Mouse (Mus musculus) adrenal gland (tissue): ENCODE measurements around the gene Ppargc1a.

Experiments used
- intact Hi-C: fragments of 180-260 bp; cut with DNase I; formaldehyde crosslinking; loops from one replicate; pipeline ENCODE4 v1.15.1; 2025

Ppargc1a gene

DNA sequence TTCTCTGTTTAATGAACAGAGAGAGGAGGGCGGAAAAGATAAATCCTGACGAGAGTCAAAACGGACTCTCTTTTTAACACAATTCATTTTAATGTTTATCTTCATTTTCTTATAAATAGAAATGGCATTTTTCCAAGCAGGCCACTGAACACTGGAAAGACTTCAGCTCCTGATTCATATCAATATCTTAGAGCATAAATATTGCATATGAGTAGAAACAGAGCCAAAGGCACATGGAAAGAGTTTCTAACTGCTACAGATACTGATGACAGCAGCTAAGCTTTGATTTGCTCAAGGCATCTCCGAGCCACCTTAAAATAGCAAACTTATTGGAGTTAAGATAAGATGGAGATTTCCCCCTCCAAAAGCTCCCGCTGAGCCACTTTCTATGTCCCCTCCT is 14.3 kb downstream of the Ppargc1a start:
- intact Hi-C loops = loop anchor here (5.0 kb wide), 1 partner anchor 39 kb away; no protein-coding TSS in a partner anchor

DNA sequence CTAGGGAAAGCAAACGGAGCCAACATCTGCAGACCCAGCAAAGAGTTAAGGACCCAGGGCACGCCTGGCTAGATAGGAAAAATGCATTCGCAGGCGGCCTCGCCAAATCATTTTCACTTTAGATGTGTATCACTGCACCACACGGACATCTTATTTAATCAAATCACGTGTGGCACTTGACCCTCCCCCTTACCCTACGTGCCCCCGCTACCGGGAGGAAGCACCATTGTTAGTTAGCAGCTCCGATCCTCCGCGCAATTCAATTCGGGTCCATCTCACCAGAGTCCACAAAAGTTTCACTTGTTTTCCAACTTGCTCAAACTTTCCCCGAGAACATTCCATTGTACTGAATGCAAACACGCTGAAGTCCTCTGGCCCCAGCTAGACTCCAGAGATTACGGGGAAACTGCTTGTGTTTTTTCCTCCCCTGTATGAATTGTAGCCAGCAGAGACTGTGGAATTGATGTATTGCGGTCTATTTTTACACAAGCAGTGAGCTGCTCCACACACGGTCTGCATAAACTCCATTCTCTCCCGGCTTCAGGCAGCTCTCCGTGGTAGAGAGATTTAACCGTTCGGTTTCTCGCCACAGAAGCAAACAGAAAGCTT is 14.9 kb downstream of the Ppargc1a start:
- intact Hi-C loops = loop anchor here (5.0 kb wide), 1 partner anchor 40 kb away; no protein-coding TSS in a partner anchor

DNA sequence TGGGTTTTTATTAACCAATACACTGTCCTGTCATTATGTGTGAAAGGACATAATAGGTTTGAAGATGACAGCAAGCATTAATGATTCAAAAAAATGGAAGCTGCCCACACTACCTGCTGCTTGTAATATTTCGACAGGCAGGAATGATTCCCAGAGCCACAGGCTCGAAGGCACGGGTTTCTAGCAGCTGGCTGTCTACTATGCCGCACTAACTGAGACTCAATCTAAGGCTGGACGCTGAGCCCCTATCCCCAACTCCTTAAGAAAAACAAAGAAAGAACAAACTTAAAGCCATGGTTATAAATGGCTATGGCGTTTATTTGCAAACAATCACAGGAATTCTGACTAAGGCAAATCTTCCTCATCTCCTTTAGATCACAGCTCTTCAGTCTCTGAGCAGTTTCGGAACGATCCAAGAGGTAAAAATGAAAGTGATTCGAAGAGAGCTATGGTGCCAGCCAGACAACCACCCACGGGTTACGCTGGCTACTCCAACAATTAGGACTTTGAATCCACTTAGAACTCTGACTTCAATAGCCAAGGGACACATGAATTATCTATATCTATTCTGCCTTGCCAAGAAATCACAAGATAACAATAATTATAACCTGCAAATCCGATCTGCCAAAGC is 15.6 kb downstream of the Ppargc1a start:
- intact Hi-C loops = loop anchor here (5.0 kb wide), 1 partner anchor 40 kb away; no protein-coding TSS in a partner anchor

DNA sequence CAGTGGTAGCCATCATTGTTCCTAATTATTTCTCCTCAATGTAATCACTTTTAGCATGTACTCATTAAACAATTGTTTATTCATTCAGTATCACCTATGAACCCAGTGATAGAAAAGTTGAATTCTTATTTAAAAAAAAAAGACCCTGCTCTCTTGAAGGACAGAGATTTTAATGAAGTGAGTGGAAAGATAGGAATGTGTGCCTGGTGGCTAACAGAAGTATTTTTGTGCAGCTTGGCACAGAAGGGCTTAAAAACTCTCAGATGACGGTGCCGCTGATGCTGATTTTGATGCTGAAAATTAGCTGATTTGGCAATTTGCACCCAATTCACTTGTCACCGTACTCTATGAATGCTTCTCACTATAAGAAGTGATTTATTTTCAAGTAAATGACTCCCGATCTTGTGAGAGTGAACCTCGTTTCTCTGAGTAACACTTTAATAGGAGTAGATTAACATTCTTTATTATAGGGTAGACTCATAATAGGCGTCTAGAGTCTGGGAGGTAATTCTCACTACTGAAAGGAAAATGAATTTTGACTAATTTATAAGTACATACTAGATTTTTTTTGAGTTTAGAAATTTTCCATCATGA is 20.0 kb downstream of the Ppargc1a start:
- intact Hi-C loops = no loop called here

DNA sequence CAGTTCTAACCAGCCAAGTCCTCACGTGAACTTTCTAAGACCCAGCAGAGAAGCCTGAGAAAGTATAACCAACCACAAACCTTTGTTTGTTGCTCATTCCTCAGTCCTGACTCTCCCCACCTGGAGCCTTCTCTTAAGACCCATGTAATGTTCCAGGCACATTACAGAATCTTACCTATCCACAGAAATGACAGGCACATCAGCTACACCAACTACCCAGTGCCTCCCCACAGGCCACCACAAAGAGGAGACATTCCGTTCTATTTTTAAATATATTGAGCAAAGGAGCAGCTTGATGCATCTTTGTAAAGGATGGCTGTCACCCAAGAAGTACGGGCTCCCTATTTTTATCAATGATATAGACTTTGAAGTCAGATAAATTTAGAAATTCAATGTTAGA is 20.7 kb downstream of the Ppargc1a start:
- intact Hi-C loops = no loop called here

DNA sequence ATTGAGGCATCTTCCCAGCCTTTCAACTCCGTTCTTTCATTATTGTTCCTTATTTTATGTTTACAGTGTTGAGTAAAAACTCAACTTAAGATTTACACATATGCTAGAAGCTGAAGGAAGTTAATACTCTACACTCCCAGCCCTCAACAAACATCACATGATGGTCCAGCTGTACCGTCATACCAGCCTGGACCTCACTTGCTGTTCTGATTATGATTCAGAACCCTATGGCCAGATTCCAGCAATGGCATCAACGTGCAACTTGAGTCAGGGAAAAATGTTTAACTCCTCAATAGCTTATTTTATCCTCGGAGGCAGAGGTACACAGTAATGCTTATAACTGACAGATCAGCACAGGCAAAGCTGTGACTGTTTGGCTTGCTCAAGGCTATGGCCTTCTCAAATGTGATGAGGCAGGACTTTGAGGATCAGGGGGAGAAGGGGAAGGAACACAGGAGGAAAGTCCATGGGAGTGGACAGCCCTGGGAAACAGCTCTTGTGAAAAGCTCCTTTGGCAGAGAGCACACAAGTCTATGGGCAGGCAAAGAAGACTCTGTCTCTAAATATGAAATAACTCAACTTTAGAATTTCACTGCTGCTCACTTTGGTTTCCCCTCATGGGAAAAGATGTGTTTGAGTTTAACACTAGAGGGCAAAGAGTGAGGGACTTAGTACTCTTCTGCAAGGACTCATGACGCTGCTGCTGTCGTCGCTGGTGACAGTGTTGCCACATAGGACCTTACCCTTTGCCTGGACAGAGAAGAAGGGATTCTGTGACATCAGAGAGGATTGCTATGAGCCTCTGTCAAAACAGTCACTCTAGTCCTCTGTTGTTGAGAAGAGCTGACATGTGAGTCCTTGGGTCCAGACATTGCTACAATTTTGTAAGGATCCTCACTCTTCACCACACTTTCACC is 22.1 kb downstream of the Ppargc1a start:
- intact Hi-C loops = no loop called here

DNA sequence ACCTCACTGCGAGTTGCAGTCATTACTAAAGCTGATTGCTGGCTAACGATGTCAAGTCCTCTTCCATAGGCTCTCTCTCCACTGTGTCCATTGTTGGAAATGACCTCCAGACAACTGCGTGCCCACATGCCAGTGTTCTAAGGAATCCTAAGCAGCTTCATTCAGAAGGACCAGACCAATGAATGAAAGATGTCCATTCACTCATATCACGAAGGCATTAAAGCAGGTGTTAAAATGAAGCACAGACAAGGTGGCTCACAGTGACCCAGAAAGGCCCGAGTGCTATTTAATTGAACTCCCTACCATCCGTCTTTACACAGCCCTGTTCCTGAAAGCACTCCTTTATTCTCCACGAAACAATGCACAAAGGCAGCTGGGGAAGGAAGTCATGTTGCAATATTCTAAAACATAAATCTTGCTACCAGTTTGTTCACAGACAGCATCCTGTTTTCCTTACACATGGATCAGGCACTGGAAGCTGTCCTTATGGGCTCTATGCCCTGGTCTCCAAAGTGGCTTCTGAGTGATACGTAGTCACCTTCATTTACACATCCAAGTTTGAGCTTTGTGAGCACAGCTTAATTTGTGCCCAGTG is 23.3 kb downstream of the Ppargc1a start:
- intact Hi-C loops = no loop called here

DNA sequence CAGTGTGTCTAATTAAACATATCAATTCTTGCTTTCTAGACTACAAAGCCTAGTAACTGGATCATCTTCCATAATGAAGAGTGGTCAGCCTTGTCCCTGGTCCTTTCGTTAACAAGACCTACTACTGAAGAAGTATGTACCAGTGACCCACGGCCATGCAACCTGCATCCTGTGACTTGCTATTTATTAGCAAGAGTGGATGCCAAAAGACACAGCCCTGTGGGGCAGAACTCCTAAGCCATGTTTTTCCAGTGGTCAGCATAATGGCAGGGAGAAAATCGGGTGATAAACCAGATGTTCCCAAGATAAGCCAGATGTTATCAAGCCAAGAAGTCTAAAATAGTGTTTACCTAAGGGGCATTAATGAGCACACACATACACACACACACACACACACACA is 26.0 kb downstream of the Ppargc1a start:
- intact Hi-C loops = no loop called here

DNA sequence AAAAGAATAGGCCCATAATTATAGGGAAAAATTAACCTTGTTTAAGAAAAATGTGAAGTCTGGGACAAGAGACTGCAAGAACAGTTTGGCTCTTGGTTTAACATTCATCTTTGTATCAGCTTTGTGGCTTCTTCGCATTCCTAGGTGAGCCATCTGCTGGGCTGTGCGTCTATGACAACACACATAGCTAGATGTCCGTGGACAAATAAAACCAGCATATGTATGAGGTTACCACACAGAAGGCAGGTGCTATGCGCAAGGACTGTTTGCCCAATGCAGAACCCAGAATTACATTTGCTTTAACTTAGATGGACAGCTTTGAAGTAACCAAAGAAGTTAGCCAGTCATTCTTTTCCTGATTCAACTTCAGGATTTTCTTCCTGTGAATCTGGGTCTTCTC is 26.7 kb downstream of the Ppargc1a start:
- intact Hi-C loops = no loop called here

DNA sequence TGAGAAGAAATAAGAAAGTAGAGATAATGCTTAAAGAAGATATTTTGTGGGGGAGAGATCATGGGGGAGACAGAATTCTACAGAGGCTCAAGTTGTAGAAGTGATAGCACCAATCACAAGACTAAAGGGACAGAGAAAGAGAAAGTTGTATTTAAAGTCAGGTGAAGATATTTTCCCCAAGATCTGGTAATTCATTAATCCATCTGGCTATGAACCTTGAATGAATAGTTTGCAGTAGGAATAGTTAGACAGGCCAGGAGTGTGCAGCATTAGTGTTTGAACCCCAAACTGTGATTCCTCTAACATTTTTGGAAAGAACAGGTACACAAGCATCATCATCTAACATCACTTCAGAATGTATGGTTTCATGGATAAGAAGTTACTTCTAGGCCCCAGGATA is 28.0 kb downstream of the Ppargc1a start:
- intact Hi-C loops = no loop called here

DNA sequence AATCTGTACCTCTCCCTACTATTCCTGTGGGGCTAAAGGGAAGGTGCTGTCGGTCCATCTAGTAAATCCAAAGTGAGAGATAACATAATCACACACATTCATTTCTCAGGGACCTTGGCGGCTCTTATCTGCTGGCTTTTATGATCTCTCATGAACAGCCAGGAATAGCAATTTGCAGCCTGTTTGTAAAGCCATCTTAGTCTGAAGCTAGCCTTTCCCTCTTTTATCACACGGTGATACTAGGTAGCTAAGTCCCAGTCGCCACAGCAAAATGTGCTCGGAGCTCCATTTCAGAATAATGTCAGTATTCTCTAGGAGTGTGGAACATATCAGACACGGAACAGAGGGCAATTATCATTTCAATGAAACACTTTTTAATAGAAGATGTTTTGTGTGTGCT is 29.2 kb downstream of the Ppargc1a start:
- intact Hi-C loops = no loop called here

DNA sequence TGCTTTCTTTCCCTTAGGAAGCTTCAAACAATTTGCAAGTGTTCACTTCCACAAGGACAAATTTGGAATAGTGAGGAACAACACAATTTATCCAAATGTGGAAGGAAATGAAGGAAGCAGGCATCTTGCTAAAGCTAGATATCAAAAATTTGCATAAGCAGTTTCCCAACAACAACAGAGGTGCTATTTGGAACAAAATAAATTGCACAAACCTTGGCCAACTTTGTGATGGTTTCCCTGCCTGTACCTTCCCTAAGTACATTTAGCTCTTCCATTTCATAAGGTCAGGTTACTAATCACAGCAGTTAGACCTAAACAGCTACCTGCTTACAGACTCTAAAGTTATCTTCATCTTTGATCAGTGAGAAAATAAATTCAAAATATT is 29.9 kb downstream of the Ppargc1a start:
- intact Hi-C loops = no loop called here

DNA sequence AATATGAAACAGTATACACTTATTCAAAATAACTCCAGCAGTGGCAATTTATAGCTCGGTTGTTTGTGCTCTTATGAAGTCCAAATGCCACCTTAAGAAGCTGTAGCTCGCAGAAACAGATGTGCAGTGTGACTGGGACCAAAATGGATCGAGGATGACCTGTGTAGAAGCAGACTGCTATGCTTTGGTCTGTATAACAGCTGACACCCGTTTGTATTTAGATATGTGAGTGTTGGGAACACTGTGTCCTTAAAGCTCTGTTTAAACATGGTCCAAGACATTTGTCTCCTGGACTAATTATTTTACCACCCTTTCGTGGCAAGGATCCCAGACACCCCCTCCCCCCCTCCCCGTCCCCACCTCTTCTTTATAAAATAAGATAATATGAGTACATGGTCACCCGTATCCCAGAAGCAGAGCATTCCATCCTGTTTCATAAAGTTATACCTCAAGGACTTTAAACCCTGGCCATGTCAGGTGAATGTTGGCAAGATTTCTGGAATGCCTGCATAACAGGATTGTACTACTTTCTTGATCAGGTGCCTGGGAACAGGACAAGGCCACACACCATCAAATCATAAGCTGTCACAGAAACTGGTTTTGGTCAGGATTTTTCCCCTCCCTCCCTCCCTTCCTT is 30.4 kb downstream of the Ppargc1a start:
- intact Hi-C loops = no loop called here

DNA sequence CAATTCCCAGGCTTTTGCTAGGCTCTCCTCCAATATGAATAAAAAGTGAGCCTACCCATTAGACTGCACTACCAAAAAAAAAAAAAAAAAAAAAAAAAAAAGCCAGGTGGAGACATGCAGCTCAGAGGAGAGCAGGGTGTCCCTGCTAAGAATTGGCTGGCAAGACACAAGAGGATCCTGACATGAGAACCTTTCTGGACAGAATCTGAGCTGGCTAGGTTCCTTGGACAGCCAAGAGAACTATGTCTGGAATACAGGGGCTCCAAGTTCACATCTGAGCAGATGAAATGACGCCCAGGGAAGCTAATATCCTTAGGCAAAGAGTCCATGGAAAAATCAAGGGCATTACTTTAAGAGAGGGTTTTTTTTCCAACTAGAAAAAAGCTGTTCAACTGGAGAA is 33.1 kb downstream of the Ppargc1a start:
- intact Hi-C loops = no loop called here

DNA sequence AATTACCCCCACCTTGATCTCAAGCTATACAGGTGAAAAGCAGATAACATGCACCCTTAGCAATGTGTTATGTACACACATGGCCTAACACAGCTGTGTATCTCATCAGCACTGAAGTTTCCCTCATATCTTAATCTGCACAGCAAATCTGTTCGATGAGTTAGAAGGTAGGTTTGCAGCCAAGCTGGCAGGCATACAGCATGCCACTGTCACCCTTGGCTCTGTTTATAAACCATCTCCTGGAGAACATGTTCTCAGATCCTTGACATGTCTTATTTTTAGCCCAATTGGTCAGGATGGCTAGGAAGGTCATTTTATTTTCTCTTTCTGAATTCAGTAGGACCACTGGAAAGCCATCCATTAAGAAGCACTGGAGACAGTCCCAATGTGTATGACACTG is 36.2 kb downstream of the Ppargc1a start:
- intact Hi-C loops = no loop called here

DNA sequence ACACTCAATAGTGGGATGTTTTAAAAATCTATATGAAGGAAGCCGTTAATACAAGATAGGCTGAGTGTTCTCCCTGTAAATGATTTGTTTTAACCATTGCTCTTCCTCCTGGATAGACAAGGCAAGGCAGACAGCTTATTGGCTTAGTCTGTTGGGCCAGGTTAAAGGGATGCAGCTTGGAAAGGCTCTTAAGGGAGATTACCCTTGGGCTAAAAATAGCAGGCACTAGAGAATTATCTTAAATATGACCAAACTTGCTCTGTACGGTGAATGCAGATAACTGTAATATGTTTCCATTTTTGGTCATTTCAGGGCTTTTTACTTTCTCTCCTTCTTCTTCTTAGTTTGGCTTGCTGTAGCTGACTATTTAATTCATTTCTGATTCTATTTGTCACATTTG is 38.1 kb downstream of the Ppargc1a start:
- intact Hi-C loops = loop anchor here (10.0 kb wide), 1 partner anchor 535 kb away; no protein-coding TSS in a partner anchor

DNA sequence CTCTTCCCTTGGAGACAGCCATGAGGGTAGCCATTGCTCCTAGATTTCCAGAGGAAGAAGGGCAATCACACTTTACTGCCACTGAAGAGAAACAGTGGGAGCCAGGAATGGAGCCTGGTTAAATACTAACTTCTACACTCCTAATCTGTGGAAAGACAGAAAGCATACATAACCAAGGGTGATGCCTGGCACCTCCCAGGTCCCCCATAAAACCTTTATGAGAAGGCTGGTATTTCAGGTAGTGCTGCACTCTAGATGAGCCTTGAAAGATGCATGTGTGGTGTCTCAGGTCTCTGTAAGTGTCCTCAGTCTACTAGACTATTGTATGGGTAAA is 39.4 kb downstream of the Ppargc1a start:
- intact Hi-C loops = loop anchor here (10.0 kb wide), 1 partner anchor 537 kb away; no protein-coding TSS in a partner anchor

DNA sequence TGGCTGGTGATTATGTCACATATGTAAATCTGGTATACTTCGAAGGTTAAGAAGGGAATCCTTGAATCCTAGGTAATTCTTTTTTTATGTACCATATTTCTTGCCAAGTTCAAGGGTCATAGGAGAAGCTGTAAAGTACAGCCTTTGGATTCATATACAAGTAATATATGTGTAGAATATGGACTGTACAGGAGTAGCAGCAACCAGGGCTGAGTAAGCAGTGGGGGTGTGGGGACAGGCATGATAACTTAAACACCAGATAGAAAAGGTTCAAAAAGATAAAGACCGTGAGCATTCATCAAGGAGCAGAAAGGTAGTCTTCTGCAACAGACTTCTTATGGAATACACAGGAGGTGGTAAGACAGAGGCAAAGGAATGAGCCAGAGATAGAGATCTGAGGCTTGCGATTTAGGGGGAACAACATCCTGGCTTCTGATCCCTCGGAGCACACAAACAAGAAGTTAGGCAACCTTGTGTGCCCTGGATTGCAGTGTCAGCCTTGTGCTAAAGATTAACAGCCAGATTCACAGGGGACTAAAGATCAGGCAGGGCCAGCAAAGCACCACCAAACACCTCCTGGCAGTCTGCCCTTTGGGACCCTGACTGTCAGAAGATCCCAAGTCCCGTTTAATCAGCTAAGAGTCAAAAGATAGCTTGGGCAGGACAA is 39.9 kb downstream of the Ppargc1a start:
- intact Hi-C loops = loop anchor here (10.0 kb wide), 1 partner anchor 537 kb away; no protein-coding TSS in a partner anchor

DNA sequence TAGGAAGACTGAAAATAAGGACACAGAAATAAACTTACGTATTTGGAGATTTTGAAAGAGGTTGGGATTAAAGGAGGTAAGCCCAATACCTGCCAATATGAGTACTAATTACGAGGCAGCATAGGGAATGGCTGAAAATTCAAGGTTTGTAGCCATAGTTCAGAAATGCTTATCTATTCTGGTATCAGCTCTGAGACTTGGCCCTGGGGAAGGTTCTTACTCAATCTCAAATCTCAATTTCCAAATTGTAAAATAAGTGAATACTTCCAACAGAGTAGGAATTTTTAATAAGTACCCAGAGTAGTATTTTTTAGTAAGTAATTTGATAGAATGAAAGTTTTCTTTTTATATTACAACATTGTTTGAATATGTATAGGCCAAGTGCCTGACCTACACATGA is 41.7 kb downstream of the Ppargc1a start:
- intact Hi-C loops = loop anchor here (10.0 kb wide), 1 partner anchor 539 kb away; no protein-coding TSS in a partner anchor

DNA sequence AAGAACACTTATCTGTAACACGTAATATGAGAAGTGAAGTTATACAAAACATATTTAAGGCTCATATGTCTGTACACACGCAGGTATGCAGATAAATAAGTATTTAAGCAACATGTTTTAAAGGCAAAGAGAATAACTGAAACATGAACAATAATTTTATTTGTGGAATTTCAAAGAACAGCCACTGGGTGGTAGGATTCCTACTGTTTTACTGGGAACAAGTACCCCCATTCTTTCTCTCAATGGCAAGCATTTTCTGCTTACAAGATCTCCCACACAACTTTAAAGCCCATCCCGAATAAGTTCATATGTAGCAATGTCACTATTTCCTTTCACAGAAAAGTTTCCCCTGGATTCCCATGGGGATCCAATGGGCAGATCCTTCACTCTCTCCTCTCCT is 46.7 kb downstream of the Ppargc1a start:
- intact Hi-C loops = loop anchor here (10.0 kb wide), 1 partner anchor 544 kb away; no protein-coding TSS in a partner anchor
